Comparison of ENCODE assay signal across 11 mouse cellular contexts in genomic region chr3:41498791-41499190, GRCm38 (mm10). TPM values are rescaled to one million over a fixed set of nuclear protein-coding genes. Genes with fewer than 3 reads are reported as not detected.
DNase-seq lines count a peak whose midpoint lies in the region; ATAC-seq and TF ChIP-seq lines count a peak whose summit lies in the region.
"Had no signal": no experiment of that assay in that cellular context is flagged by ENCODE, and none has a peak within 500 bp of the region (broad histone marks: within the 10 kb centered on the region; RNA-seq: fewer than 3 reads in every experiment).

No protein-coding gene starts in this region.

- no peaks in the 10 kb centered on the region for H3K4me1 ChIP-seq in limb, embryonic 14.5 days (ENCODE audit: control insufficient read depth, insufficient read depth, low read length)
- peaks cover 7% of the 10 kb centered on the region; the same call in 1 of the 2 replicates for H3K4me1 ChIP-seq in limb, embryonic 10.5 days
- no peaks in the 10 kb centered on the region for H3K4me1 ChIP-seq in stomach, postnatal 0 days (replicated peaks; ENCODE audit: control insufficient read depth, insufficient read depth)
- H3K4me1 ChIP-seq: embryonic facial prominence, embryonic 13.5 days had no signal

- H3K4me3 ChIP-seq in limb, embryonic 14.5 days (replicated peaks; ENCODE audit: low read length), result no peak overlapping the region
- no peak overlapping the region for H3K4me3 ChIP-seq in limb, embryonic 10.5 days
- no peak overlapping the region for H3K4me3 ChIP-seq in stomach, postnatal 0 days (ENCODE audit: low read depth, low read length)
- H3K4me3 ChIP-seq: embryonic facial prominence, embryonic 13.5 days had no signal

- 80% methylated on average over 7 of the region's 7 CpGs for WGBS in limb, embryonic 14.5 days
- WGBS in limb, embryonic 10.5 days, result 87% methylated on average over 7 of the region's 7 CpGs
- 42% methylated on average over 7 of the region's 7 CpGs for WGBS in stomach, postnatal 0 days

- TF ChIP-seq POLR2A in limb, embryonic 14.5 days (IDR thresholded peaks at IDR 0.05; ENCODE audit: borderline replicate concordance, extremely low read depth, insufficient read depth, insufficient read length), result no peak

- ATAC-seq in limb, embryonic 14.5 days (ENCODE audit: low FRiP score, low read depth), result peak; percentile 26; the same call in 1 of the 2 replicates
- no peak; the same call in 1 of the 2 replicates for ATAC-seq in stomach, postnatal 0 days (ENCODE audit: low FRiP score, low TSS enrichment)
- ATAC-seq: hindbrain, postnatal 0 days; Patski had no signal

- H3K9ac ChIP-seq in limb, embryonic 14.5 days (ENCODE audit: low read depth, low read length, severe bottlenecking), result no peak overlapping the region
- H3K9ac ChIP-seq in stomach, postnatal 0 days (ENCODE audit: low read length), result no peak overlapping the region
- H3K9ac ChIP-seq: embryonic facial prominence, embryonic 13.5 days had no signal

- no peaks in the 10 kb centered on the region for H3K27me3 ChIP-seq in limb, embryonic 14.5 days (ENCODE audit: control insufficient read depth, insufficient read depth, low read length)
- no peaks in the 10 kb centered on the region for H3K27me3 ChIP-seq in limb, embryonic 10.5 days (ENCODE audit: low read depth, poor library complexity, severe bottlenecking)
- no peaks in the 10 kb centered on the region for H3K27me3 ChIP-seq in stomach, postnatal 0 days (ENCODE audit: control insufficient read depth, insufficient read depth, low read length)
- H3K27me3 ChIP-seq: embryonic facial prominence, embryonic 13.5 days; Patski had no signal

- TF ChIP-seq CTCF in stomach, postnatal 0 days (IDR thresholded peaks at IDR 0.05; ENCODE audit: low read depth), result no peak

- H3K4me2 ChIP-seq in limb, embryonic 14.5 days (replicated peaks; ENCODE audit: low read depth, low read length, severe bottlenecking), result no peak overlapping the region
- H3K4me2 ChIP-seq in stomach, postnatal 0 days (replicated peaks; ENCODE audit: low read depth), result no peak overlapping the region
- H3K4me2 ChIP-seq: embryonic facial prominence, embryonic 13.5 days had no signal

- no peaks in the 10 kb centered on the region for H3K36me3 ChIP-seq in limb, embryonic 14.5 days (ENCODE audit: control insufficient read depth, insufficient read depth, low read length)
- no peaks in the 10 kb centered on the region for H3K36me3 ChIP-seq in limb, embryonic 10.5 days
- H3K36me3 ChIP-seq in stomach, postnatal 0 days (ENCODE audit: control insufficient read depth, insufficient read depth, low read length), result no peaks in the 10 kb centered on the region
- H3K36me3 ChIP-seq: embryonic facial prominence, embryonic 13.5 days had no signal

- peak; percentile 25 for DNase-seq in adrenal gland, adult 2 months
- no peak for DNase-seq in adrenal gland, postnatal 25 days
- DNase-seq in limb, embryonic 14.5 days (ENCODE audit: low spot score), result no peak
- DNase-seq in limb, embryonic 10.5 days (ENCODE audit: low spot score), result no peak
- DNase-seq in kidney, postnatal 36 days, result peak; percentile 25 to 56
- DNase-seq in stomach, postnatal 0 days (ENCODE audit: low spot score), result no peak
- no peak for DNase-seq in liver
- DNase-seq in thymus, postnatal 4 days, result no peak

- no peak for TF ChIP-seq EP300 in stomach, postnatal 0 days (optimal IDR thresholded peaks at IDR 0.05)

- no peaks in the 10 kb centered on the region for H3K9me3 ChIP-seq in limb, embryonic 14.5 days (ENCODE audit: control insufficient read depth, low read length)
- no peaks in the 10 kb centered on the region for H3K9me3 ChIP-seq in limb, embryonic 10.5 days (replicated peaks)
- no peaks in the 10 kb centered on the region for H3K9me3 ChIP-seq in stomach, postnatal 0 days (ENCODE audit: control insufficient read depth, low read length)
- H3K9me3 ChIP-seq: embryonic facial prominence, embryonic 13.5 days had no signal

- H3K27ac ChIP-seq in limb, embryonic 14.5 days (replicated peaks; ENCODE audit: low read depth, low read length), result no peak overlapping the region
- H3K27ac ChIP-seq in limb, embryonic 10.5 days, result no peak overlapping the region
- 0 out of 2 replicates have a peak overlapping the region, but pooled peaks have one; percentile 4 for H3K27ac ChIP-seq in stomach, postnatal 0 days (replicated peaks)
- H3K27ac ChIP-seq: embryonic facial prominence, embryonic 13.5 days; hindbrain, postnatal 0 days had no signal

RNA-seq across cellular contexts. Expression of gene Jade1, which starts 56.7 kb away (rescaled TPM):
- 10 to 100 TPM; 33.2 to 58.2 TPM for total RNA-seq in adrenal gland, adult 2 months (2021)
- 21.4 and 64.9 TPM in 2 replicates for polyA plus RNA-seq in adrenal gland, adult 2 months (2012; rRNA removed)
- 50.1 and 56.5 TPM in 2 replicates for total RNA-seq in adrenal gland, postnatal 25 days (2021)
- polyA plus RNA-seq in limb, embryonic 14.5 days (2012; rRNA removed), result 8.8 and 9.1 TPM in 2 replicates
- polyA plus RNA-seq in limb, embryonic 14.5 days (2014; fragmentation: Nextera tagmentation; extraction: Ambion mirVana), result 12.8 and 13.7 TPM in 2 replicates
- polyA plus RNA-seq in limb, embryonic 10.5 days (2016; fragmentation: Nextera tagmentation; extraction: Ambion mirVana), result 16.4 and 17.6 TPM in 2 replicates
- polyA plus RNA-seq in stomach, postnatal 0 days (2015; fragmentation: Nextera tagmentation; extraction: Ambion mirVana), result 7.6 and 9.0 TPM in 2 replicates

Comparison
In these comparisons a context has a peak if more than half of its experiments do, and no peak if none do; other contexts are left out.
1. DNase-seq: peak in adrenal gland, adult 2 months (single experiment) and kidney, postnatal 36 days (2 of 2); none in adrenal gland, postnatal 25 days (single experiment), limb, embryonic 14.5 days (single experiment), limb, embryonic 10.5 days (single experiment), stomach, postnatal 0 days (single experiment), liver (single experiment) and thymus, postnatal 4 days (single experiment).